Mouse (Mus musculus) lung, postnatal 0 days (tissue): Measurements from ENCODE around the gene Crhr1. TPM values are rescaled to one million over a fixed set of nuclear protein-coding genes. Genes with fewer than 3 reads are reported as not detected.

ENCODE experiments used
- ATAC-seq: fragments of 200-750 bp; cut with Nextera tagmentation; 2 replicates; pipeline ENCODE4 v1.8.0; 2017; ENCODE audit warnings: moderate library complexity
- DNase-seq: peaks from one replicate; pipeline ENCODE4 v3.0.0-alpha.2; 2016; ENCODE audit warnings: low spot score
- H3K27ac ChIP-seq: fragments of 300-500 bp; sonication (generic); 2 replicates; pipeline ENCODE4 v1.5.1; 2014; ENCODE audit warnings: antibody characterized with exemption, mild to moderate bottlenecking, low read length, mixed read lengths
- H3K27me3 ChIP-seq: fragments of 300-500 bp; sonication (generic); replicated peaks from 2 replicates; pipeline ENCODE4 v1.6.1; 2014; ENCODE audit warnings: low read length, mixed read lengths; ENCODE audit not compliant: insufficient read depth
- H3K36me3 ChIP-seq: fragments of 300-500 bp; sonication (generic); 2 replicates; pipeline ENCODE4 v1.6.1; 2014; ENCODE audit warnings: low read length, mixed read lengths; ENCODE audit not compliant: insufficient read depth
- H3K4me1 ChIP-seq: fragments of 300-500 bp; sonication (generic); 2 replicates; pipeline ENCODE4 v1.6.1; 2014; ENCODE audit warnings: antibody characterized with exemption, low read depth, low read length, mixed read lengths; ENCODE audit not compliant: insufficient read depth
- H3K4me2 ChIP-seq: fragments of 300-500 bp; sonication (generic); replicated peaks from 2 replicates; pipeline ENCODE4 v1.6.1; 2014; ENCODE audit warnings: low read depth, mild to moderate bottlenecking, low read length, moderate library complexity, mixed read lengths
- H3K4me3 ChIP-seq: fragments of 300-500 bp; sonication (generic); 2 replicates; pipeline ENCODE4 v1.5.1; 2014; ENCODE audit warnings: low read depth, low read length
- H3K9ac ChIP-seq: fragments of 300-500 bp; sonication (generic); replicated peaks from 2 replicates; pipeline ENCODE4 v1.6.1; 2014; ENCODE audit warnings: low read depth, mild to moderate bottlenecking
- H3K9me3 ChIP-seq: fragments of 300-500 bp; sonication (generic); 2 replicates; pipeline ENCODE4 v1.6.1; 2016; ENCODE audit warnings: low read length, mixed read lengths
- CTCF ChIP-seq: IDR thresholded peaks from 2 replicates; pipeline ENCODE4 v1.5.1; 2016; ENCODE audit warnings: antibody characterized with exemption, mild to moderate bottlenecking
- EP300 ChIP-seq: IDR thresholded peaks from 2 replicates; pipeline ENCODE4 v1.6.1; 2016; ENCODE audit warnings: antibody characterized with exemption, mild to moderate bottlenecking, control low read depth
- WGBS: fragments of 180-500 bp; shearing (Covaris S2); extraction: QIAGEN DNeasy Blood & Tissue Kit; methylation state at CpG from one replicate; pipeline ENCODE4 v1.1.7; 2014; 5-methylcytosine and 5-hydroxymethylcytosine counted together
- polyA plus RNA-seq: library from polyadenylated mRNA; unstranded; fragments of >200 nt; fragmentation: Nextera tagmentation; extraction: Ambion mirVana; gene quantifications from 2 replicates; pipeline ENCODE4 v1.2.1, GENCODE M21; 2015

The Crhr1 gene
- polyA plus RNA-seq, 1 experiment from 2014 or later: not detected

DNA sequence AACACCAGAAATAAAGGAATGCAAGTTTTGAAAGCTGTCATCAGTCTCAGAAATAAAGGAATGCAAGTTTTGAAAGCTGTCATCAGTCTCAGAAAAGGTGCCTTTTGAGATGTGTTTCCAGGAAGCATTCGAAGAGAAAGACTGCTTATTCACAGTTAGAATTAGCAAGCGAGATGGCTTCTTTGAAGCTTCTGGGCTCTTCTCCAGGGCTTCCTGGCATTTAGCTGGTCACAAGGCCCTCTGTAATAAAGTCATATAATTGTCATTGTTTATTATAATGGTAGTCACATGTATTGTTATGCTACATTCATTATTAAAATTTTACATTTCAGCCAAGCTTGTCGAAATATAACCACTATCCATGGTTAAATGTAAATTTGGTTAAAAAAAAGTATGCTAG, 85.4 kb downstream of the Crhr1 start:
- H3K9me3 ChIP-seq: no peaks in the 10 kb centered on the region
- H3K36me3 ChIP-seq: no peaks in the 10 kb centered on the region
- no peaks in the 10 kb centered on the region for H3K27me3 ChIP-seq
- ATAC-seq (no peak), DNase-seq (no peak)
- no peaks in the 10 kb centered on the region for H3K4me1 ChIP-seq
- no peak overlapping the region for H3K9ac ChIP-seq
- WGBS: 60% methylated on average over 3 of the region's 3 CpGs
- no peak overlapping the region for H3K4me2 ChIP-seq
- H3K4me3 ChIP-seq: no peak overlapping the region
- TF ChIP-seq EP300 (no peak), CTCF (no peak)
- no peak overlapping the region for H3K27ac ChIP-seq

DNA sequence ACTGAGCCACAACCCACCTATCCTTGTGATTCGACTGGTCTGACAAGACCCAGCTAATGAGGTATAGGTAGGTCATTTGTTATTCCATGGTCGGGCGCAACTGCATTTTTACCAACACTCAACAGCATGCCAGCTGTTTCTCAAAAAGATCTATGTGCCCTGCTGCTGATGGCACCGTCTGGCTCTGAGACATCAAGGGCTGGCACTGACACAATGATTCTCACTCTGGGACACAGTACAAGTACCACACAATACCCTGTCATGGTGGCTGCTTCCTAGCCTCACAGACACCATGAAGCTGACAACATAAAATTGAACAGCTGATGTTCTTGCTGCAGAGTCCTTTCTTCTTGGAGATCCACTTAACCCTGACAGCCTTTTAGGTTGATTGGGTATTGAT, 87.6 kb downstream of the Crhr1 start:
- H3K4me3 ChIP-seq: no peak overlapping the region
- DNase-seq: no peak
- no peaks in the 10 kb centered on the region for H3K9me3 ChIP-seq
- H3K4me2 ChIP-seq: no peak overlapping the region
- no peak for TF ChIP-seq EP300
- no peak for TF ChIP-seq CTCF
- H3K27ac ChIP-seq: no peak overlapping the region
- no peak overlapping the region for H3K9ac ChIP-seq
- 76% methylated on average over 4 of the region's 4 CpGs for WGBS
- ATAC-seq: no peak
- H3K27me3 ChIP-seq: no peaks in the 10 kb centered on the region
- H3K36me3 ChIP-seq: no peaks in the 10 kb centered on the region
- H3K4me1 ChIP-seq: no peaks in the 10 kb centered on the region

DNA sequence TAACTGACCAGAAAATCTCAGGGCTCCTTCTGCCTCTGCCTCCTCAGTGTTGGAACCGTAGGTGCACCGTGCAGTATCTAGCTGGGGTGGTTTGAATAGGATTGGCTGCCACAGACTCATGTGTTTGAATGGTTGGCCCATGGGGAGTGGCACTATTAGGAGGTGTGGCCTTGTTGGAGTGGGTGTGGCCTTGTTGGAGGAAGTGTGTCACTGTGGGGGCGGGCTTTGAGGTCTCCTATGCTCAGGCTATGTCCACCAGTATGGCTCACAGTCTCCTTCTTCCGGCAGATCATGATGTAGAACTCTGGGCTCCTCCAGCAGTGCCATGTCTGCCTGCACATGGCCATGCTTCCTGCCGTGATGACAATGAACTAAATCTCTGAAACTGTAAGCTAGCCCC, 89.1 kb downstream of the Crhr1 start:
- Histone ChIP-seq H3K4me2 (no peak overlapping the region), H3K4me1 (no peaks in the 10 kb centered on the region), H3K27me3 (no peaks in the 10 kb centered on the region), H3K9me3 (no peaks in the 10 kb centered on the region), H3K36me3 (no peaks in the 10 kb centered on the region), H3K27ac (no peak overlapping the region), H3K9ac (no peak overlapping the region), H3K4me3 (no peak overlapping the region)
- DNase-seq (no peak), ATAC-seq (no peak)
- TF ChIP-seq CTCF: no peak
- TF ChIP-seq EP300: no peak
- WGBS: 73% methylated on average over 5 of the region's 5 CpGs

DNA sequence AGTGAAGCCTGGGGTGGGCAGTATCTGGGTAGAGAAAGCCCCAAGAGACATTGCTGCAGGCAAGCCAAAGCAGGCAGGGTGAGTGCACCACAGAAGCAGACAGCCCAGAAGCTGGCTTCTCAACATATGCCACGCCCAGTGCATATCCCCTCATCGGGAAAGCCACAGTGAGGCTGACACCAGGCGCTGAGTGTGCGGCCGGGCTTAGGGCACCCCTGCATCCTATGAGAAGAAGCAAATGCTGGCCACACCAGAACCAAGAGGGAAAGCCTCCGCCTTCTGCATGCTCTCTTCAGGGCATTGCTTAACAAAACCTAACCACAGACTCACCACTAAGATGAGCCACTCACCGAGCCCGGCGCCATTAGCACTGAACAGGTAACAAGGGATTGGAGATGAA, 90.6 kb downstream of the Crhr1 start:
- H3K36me3 ChIP-seq: no peaks in the 10 kb centered on the region
- DNase-seq (no peak), ATAC-seq (no peak)
- H3K27ac ChIP-seq: no peak overlapping the region
- H3K4me2 ChIP-seq: no peak overlapping the region
- no peak for TF ChIP-seq CTCF
- no peak for TF ChIP-seq EP300
- H3K9me3 ChIP-seq: no peaks in the 10 kb centered on the region
- H3K4me1 ChIP-seq: no peaks in the 10 kb centered on the region
- no peak overlapping the region for H3K9ac ChIP-seq
- WGBS: 71% methylated on average over 9 of the region's 9 CpGs
- H3K4me3 ChIP-seq: no peak overlapping the region
- H3K27me3 ChIP-seq: no peaks in the 10 kb centered on the region

Other genes starting within 250 kb of the Crhr1 start
- gene Nsf, start 178.8 kb upstream of the Crhr1 start, polyA plus RNA-seq: 44.7 and 47.3 TPM in 2 replicates
- gene Arf2, start 166.1 kb upstream of the Crhr1 start, polyA plus RNA-seq: 95.8 and 107 TPM in 2 replicates
- gene Sppl2c, start 53.5 kb downstream of the Crhr1 start, polyA plus RNA-seq: not detected in 2 replicates
- gene Mapt, start 98.5 kb downstream of the Crhr1 start, polyA plus RNA-seq: 15.9 and 23.3 TPM in 2 replicates